Mouse (Mus musculus): Measurements from ENCODE around the gene Tgfbr3. TPM values are rescaled to one million over a fixed set of nuclear protein-coding genes. Genes with fewer than 3 reads are reported as not detected.

Tgfbr3 gene
- polyA plus RNA-seq, 1 experiment from 2014 or later, result 14.9 TPM

DNA sequence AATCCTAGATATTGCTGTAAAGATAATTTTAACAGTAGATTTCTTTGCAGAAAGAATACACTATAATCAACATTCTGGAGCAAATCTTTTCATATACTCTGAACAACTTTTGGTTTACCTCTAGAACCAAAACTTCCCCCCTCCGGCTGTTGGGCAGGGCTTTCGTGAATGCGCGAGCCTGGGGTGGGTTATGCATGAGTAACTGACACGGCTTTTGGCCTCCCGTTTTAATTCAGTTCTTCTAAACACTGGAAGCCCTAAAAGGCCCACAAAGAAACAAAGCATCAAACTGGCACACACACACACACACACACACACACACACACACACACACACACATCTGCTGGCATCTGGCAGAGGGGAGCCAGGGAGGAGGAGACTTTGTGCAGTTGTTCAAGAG lies 164.3 kb downstream of the Tgfbr3 start:
- no peak overlapping the region for H3K4me2 ChIP-seq (ENCODE audit: low read depth, low read length)
- 54% methylated on average over 6 of the region's 6 CpGs for WGBS
- H3K4me3 ChIP-seq (ENCODE audit: low read length), result no peak overlapping the region
- no peaks in the 10 kb centered on the region for H3K9me3 ChIP-seq (ENCODE audit: control insufficient read depth, low read length)
- H3K27ac ChIP-seq (ENCODE audit: low read length), result no peak overlapping the region; the same call in 1 of the 2 replicates
- no peak overlapping the region for H3K9ac ChIP-seq (ENCODE audit: low read depth, low read length)
- H3K27me3 ChIP-seq (replicated peaks; ENCODE audit: control insufficient read depth, insufficient read depth, low read length), result no peaks in the 10 kb centered on the region
- H3K4me1 ChIP-seq (ENCODE audit: control insufficient read depth, insufficient read depth, low read length), result 0 out of 2 replicates have a peak, but pooled peaks cover 3% of the 10 kb centered on the region
- no peak for ATAC-seq
- no peaks in the 10 kb centered on the region for H3K36me3 ChIP-seq (ENCODE audit: control insufficient read depth, insufficient read depth, low read length)

DNA sequence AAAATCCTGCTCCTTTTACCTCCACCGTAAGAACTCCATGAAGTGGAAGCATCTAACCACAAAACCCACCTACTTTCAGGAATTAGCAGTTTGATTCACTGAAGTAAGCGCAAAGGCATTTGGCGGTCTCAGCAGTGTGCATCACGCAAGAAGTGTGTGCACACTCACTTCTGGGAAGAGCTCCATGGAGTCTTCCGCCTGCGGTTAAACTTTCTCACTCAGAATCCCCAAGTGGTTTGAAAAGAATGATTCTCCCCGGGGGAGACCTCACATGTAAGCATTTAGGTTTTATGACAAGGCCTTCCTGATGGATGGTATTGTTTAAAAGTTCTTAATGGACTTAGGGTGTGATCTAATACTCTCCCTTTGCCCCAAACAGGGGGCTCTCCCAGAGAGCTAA lies 164.9 kb downstream of the Tgfbr3 start:
- ATAC-seq, result peak; percentile 36
- WGBS, result 44% methylated on average over 7 of the region's 7 CpGs
- H3K9me3 ChIP-seq (ENCODE audit: control insufficient read depth, low read length), result no peaks in the 10 kb centered on the region
- H3K36me3 ChIP-seq (ENCODE audit: control insufficient read depth, insufficient read depth, low read length), result no peaks in the 10 kb centered on the region
- no peaks in the 10 kb centered on the region for H3K27me3 ChIP-seq (replicated peaks; ENCODE audit: control insufficient read depth, insufficient read depth, low read length)
- H3K4me2 ChIP-seq (ENCODE audit: low read depth, low read length), result no peak overlapping the region
- H3K27ac ChIP-seq (ENCODE audit: low read length), result peak overlapping the region; percentile 30; the same call in 1 of the 2 replicates
- H3K4me1 ChIP-seq (ENCODE audit: control insufficient read depth, insufficient read depth, low read length), result 0 out of 2 replicates have a peak, but pooled peaks cover 3% of the 10 kb centered on the region
- no peak overlapping the region for H3K4me3 ChIP-seq (ENCODE audit: low read length)
- no peak overlapping the region for H3K9ac ChIP-seq (ENCODE audit: low read depth, low read length)

DNA sequence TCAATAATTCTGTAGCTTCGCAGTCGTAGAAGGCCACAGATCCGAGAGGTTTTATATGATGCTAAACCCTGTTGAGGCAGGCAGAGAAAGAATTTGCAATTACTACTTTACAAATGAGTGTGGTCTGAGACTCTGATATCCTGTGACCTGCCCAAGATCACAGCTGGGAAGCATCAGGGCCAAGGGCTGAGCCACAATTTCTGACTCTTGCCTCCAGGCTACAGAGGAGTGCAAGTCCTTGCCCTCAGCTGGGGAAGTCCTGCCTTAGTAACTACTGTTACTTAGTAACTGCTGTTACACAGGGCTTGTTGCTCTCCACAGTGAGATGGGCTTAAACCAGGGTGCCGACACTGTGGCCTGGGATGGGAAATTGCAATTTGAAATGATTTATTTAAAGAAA lies 166.8 kb downstream of the Tgfbr3 start:
- H3K27me3 ChIP-seq (replicated peaks; ENCODE audit: control insufficient read depth, insufficient read depth, low read length), result no peaks in the 10 kb centered on the region
- no peak overlapping the region for H3K27ac ChIP-seq (ENCODE audit: low read length)
- H3K9ac ChIP-seq (ENCODE audit: low read depth, low read length), result no peak overlapping the region
- no peak overlapping the region for H3K4me2 ChIP-seq (ENCODE audit: low read depth, low read length)
- H3K4me3 ChIP-seq (ENCODE audit: low read length), result no peak overlapping the region
- no peak for ATAC-seq
- H3K4me1 ChIP-seq (ENCODE audit: control insufficient read depth, insufficient read depth, low read length), result 0 out of 2 replicates have a peak, but pooled peaks cover 3% of the 10 kb centered on the region
- WGBS, result 90% methylated on average over 4 of the region's 4 CpGs
- H3K36me3 ChIP-seq (ENCODE audit: control insufficient read depth, insufficient read depth, low read length), result no peaks in the 10 kb centered on the region
- H3K9me3 ChIP-seq (ENCODE audit: control insufficient read depth, low read length), result no peaks in the 10 kb centered on the region

- 0 out of 2 replicates have a peak, but pooled peaks cover 6% of the 10 kb centered on the region for H3K4me1 ChIP-seq (ENCODE audit: control insufficient read depth, insufficient read depth, low read length)
Measured at GRCm38 (mm10) chr5:107121086-107121485, 168.3 kb downstream of the Tgfbr3 start.

DNA sequence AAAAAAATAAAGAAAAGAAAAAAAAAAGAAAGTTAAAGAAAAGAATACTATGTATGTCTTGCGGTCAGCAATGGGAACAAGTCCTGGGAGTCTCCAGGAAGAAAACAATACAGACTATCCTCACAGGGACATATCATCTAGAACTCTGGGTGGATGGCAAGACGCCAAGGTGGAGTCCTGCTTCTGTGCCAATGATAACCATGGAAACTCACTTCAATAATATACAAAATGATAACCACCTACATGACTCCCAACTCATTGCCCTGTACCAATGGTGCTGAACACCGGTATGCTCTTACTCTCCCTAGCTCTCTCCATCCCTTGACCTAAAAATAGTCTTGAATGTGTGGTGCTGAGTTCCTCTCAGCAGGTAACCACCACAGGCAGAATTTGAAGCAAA lies 168.8 kb downstream of the Tgfbr3 start:
- no peak for ATAC-seq
- Histone ChIP-seq H3K9me3 (ENCODE audit: control insufficient read depth, low read length) (no peaks in the 10 kb centered on the region), H3K27ac (ENCODE audit: low read length) (no peak overlapping the region), H3K4me3 (ENCODE audit: low read length) (no peak overlapping the region), H3K27me3 (replicated peaks; ENCODE audit: control insufficient read depth, insufficient read depth, low read length) (no peaks in the 10 kb centered on the region), H3K9ac (ENCODE audit: low read depth, low read length) (no peak overlapping the region), H3K4me2 (ENCODE audit: low read depth, low read length) (no peak overlapping the region), H3K4me1 (ENCODE audit: control insufficient read depth, insufficient read depth, low read length) (0 out of 2 replicates have a peak, but pooled peaks cover 6% of the 10 kb centered on the region), H3K36me3 (ENCODE audit: control insufficient read depth, insufficient read depth, low read length) (no peaks in the 10 kb centered on the region)
- WGBS, result 81% methylated on average over 3 of the region's 3 CpGs

More at GRCm38 (mm10) chr5:107121086-107121485, 168.3 kb downstream of the Tgfbr3 start:
- H3K27ac ChIP-seq (ENCODE audit: low read length), result no peak overlapping the region
- H3K27me3 ChIP-seq (replicated peaks; ENCODE audit: control insufficient read depth, insufficient read depth, low read length), result no peaks in the 10 kb centered on the region
- no peaks in the 10 kb centered on the region for H3K36me3 ChIP-seq (ENCODE audit: control insufficient read depth, insufficient read depth, low read length)
- no peak overlapping the region for H3K4me3 ChIP-seq (ENCODE audit: low read length)
- H3K4me2 ChIP-seq (ENCODE audit: low read depth, low read length), result no peak overlapping the region
- no peak for ATAC-seq
- no peak overlapping the region for H3K9ac ChIP-seq (ENCODE audit: low read depth, low read length)
- WGBS, result 74% methylated on average over 10 of the region's 10 CpGs
- no peaks in the 10 kb centered on the region for H3K9me3 ChIP-seq (ENCODE audit: control insufficient read depth, low read length)

- no peak overlapping the region for H3K4me3 ChIP-seq (ENCODE audit: low read length)
- no peak for ATAC-seq
- H3K36me3 ChIP-seq (ENCODE audit: control insufficient read depth, insufficient read depth, low read length), result no peaks in the 10 kb centered on the region
- 68% methylated on average over 6 of the region's 6 CpGs for WGBS
- 0 out of 2 replicates have a peak, but pooled peaks cover 6% of the 10 kb centered on the region for H3K4me1 ChIP-seq (ENCODE audit: control insufficient read depth, insufficient read depth, low read length)
- H3K27me3 ChIP-seq (replicated peaks; ENCODE audit: control insufficient read depth, insufficient read depth, low read length), result no peaks in the 10 kb centered on the region
- H3K27ac ChIP-seq (ENCODE audit: low read length), result no peak overlapping the region
- no peak overlapping the region for H3K4me2 ChIP-seq (ENCODE audit: low read depth, low read length)
- H3K9me3 ChIP-seq (ENCODE audit: control insufficient read depth, low read length), result no peaks in the 10 kb centered on the region
- H3K9ac ChIP-seq (ENCODE audit: low read depth, low read length), result no peak overlapping the region
Measured at GRCm38 (mm10) chr5:107119896-107120295, 169.5 kb downstream of the Tgfbr3 start.

- peak overlapping the region; percentile 2; the same call in 1 of the 2 replicates for H3K27ac ChIP-seq (ENCODE audit: low read length)
- 62% methylated on average over 3 of the region's 3 CpGs for WGBS
- no peaks in the 10 kb centered on the region for H3K36me3 ChIP-seq (ENCODE audit: control insufficient read depth, insufficient read depth, low read length)
- H3K4me1 ChIP-seq (ENCODE audit: control insufficient read depth, insufficient read depth, low read length), result peaks cover 11% of the 10 kb centered on the region
- no peak for ATAC-seq
- H3K4me3 ChIP-seq (ENCODE audit: low read length), result no peak overlapping the region
- no peaks in the 10 kb centered on the region for H3K9me3 ChIP-seq (ENCODE audit: control insufficient read depth, low read length)
- H3K4me2 ChIP-seq (ENCODE audit: low read depth, low read length), result no peak overlapping the region
- no peak overlapping the region for H3K9ac ChIP-seq (ENCODE audit: low read depth, low read length)
- H3K27me3 ChIP-seq (replicated peaks; ENCODE audit: control insufficient read depth, insufficient read depth, low read length), result no peaks in the 10 kb centered on the region
Measured at GRCm38 (mm10) chr5:107116821-107117220, 172.6 kb downstream of the Tgfbr3 start.

- Histone ChIP-seq H3K9me3 (ENCODE audit: control insufficient read depth, low read length) (no peaks in the 10 kb centered on the region), H3K4me3 (ENCODE audit: low read length) (no peak overlapping the region), H3K4me1 (ENCODE audit: control insufficient read depth, insufficient read depth, low read length) (peaks cover 32% of the 10 kb centered on the region), H3K9ac (ENCODE audit: low read depth, low read length) (no peak overlapping the region), H3K4me2 (ENCODE audit: low read depth, low read length) (no peak overlapping the region), H3K27ac (ENCODE audit: low read length) (no peak overlapping the region), H3K36me3 (ENCODE audit: control insufficient read depth, insufficient read depth, low read length) (no peaks in the 10 kb centered on the region), H3K27me3 (replicated peaks; ENCODE audit: control insufficient read depth, insufficient read depth, low read length) (no peaks in the 10 kb centered on the region)
- no peak for ATAC-seq
- 74% methylated on average over 7 of the region's 7 CpGs for WGBS
Measured at GRCm38 (mm10) chr5:107112656-107113275, 176.7 kb downstream of the Tgfbr3 start.

- Histone ChIP-seq H3K4me2 (ENCODE audit: low read depth, low read length) (no peak overlapping the region), H3K36me3 (ENCODE audit: control insufficient read depth, insufficient read depth, low read length) (no peaks in the 10 kb centered on the region), H3K27me3 (replicated peaks; ENCODE audit: control insufficient read depth, insufficient read depth, low read length) (no peaks in the 10 kb centered on the region), H3K4me1 (ENCODE audit: control insufficient read depth, insufficient read depth, low read length) (peaks cover 35% of the 10 kb centered on the region), H3K9ac (ENCODE audit: low read depth, low read length) (no peak overlapping the region), H3K27ac (ENCODE audit: low read length) (peak overlapping the region; percentile 70), H3K9me3 (ENCODE audit: control insufficient read depth, low read length) (no peaks in the 10 kb centered on the region), H3K4me3 (ENCODE audit: low read length) (no peak overlapping the region)
- ATAC-seq, result no peak
- 31% methylated on average over 3 of the region's 3 CpGs for WGBS
Measured at GRCm38 (mm10) chr5:107111802-107112201, 177.6 kb downstream of the Tgfbr3 start.
